Mouse (Mus musculus) lung, postnatal 10 days (tissue): ENCODE data around the gene A26c2.

Experiments used
- DNase-seq: peaks from one replicate; pipeline ENCODE4 v3.0.0; 2021

The A26c2 gene

DNA sequence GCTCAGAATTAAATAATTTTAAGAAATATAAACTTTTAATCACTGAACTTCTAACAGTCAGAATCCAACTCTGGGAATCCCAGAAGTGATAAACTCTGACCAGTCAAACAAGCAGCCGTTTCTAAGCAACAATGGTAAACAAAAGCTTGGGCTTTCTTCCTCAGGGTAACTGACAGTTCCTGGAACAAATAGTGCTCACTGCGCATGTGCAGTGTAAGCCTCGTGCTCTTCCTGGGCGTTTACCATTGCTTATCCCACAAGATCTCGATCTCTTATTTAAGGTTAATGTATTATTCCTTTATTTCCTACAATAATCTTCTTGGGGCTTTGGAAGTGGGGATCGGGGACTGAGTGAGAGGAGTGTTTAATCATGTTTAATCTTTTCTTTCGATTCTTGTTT is at the start of gene A26c2:
Gene A26c2, minus strand, starts transcription at position 101 of the 400 bp plus-strand sequence.
- DNase-seq, result no peak

DNA sequence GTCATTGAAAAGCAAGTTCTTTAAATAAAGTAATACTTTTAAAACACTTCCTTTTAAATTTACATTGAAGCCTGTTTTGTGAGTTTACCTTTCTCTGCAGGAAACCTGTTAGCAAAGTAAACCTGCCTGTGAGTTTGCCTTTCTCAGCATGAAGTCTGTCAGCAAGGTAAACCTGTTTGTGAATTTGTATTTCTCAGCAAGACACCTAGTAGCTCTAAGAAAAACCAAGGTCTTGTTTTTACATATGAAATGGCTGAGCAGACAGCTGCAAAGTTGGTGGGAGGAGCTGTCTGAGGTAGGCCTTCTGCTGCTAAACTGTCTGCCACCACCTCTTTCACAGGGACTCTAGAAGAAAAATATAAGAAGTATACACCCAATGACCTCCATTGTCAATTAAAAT is 28.0 kb upstream of the A26c2 start:
- no peak for DNase-seq
